Mouse (Mus musculus): Measurements from ENCODE around the gene Sav1. TPM values are rescaled to one million over a fixed set of nuclear protein-coding genes. Genes with fewer than 3 reads are reported as not detected.

Gene Sav1
- total and polyA plus RNA-seq, 2 experiments from 2014 or later: 4.0 to 35.5 TPM

DNA sequence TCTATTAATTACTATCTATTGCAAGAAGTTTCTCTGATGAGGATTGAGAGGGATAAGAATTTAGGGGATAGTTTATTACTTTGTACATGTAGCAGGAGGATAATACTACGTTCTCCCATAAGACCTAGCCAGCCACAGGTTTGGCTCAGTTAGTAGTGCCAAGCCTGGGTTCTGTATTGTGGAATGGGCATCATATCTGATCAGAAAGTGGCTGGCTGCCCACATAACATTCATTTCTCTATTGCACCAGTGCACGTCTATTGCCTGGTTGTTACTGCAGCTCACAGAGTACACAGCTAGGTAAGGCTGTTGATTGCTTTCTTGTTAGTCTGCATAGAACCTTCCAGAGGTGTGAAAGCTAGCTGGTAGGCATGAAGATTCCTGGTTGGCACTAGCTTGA is 68.9 kb downstream of the Sav1 start:
- Histone ChIP-seq H3K4me2 (ENCODE audit: low read depth, low read length) (no peak overlapping the region), H3K27me3 (ENCODE audit: control insufficient read depth, insufficient read depth, low read length) (no peaks in the 10 kb centered on the region), H3K4me3 (ENCODE audit: low read depth, low read length) (no peak overlapping the region), H3K9me3 (replicated peaks; ENCODE audit: control insufficient read depth, low read length) (no peaks in the 10 kb centered on the region), H3K36me3 (replicated peaks; ENCODE audit: control insufficient read depth, insufficient read depth, low read length) (no peaks in the 10 kb centered on the region), H3K9ac (replicated peaks; ENCODE audit: low read depth, low read length) (no peak overlapping the region), H3K27ac (ENCODE audit: low read depth) (no peak overlapping the region), H3K4me1 (ENCODE audit: control insufficient read depth, insufficient read depth) (no peaks in the 10 kb centered on the region)
- 45% methylated on average over 2 of the region's 2 CpGs for WGBS
- TF ChIP-seq CTCF (IDR thresholded peaks at IDR 0.05; ENCODE audit: low read depth) (no peak), EP300 (IDR thresholded peaks at IDR 0.05; ENCODE audit: low read depth) (no peak)
- no peak for DNase-seq (ENCODE audit: low spot score)
- no peak for ATAC-seq (ENCODE audit: insufficient read depth, low read depth)

Other genes starting within 250 kb of the Sav1 start
- 3.8 and 6.6 TPM in 2 replicates for gene Cdkl1, start 195.7 kb downstream of the Sav1 start, total RNA-seq (2014; rRNA removed; ENCODE audit: low replicate concordance)
- 6.0 and 6.5 TPM in 2 replicates for gene Cdkl1, start 195.7 kb downstream of the Sav1 start, polyA plus RNA-seq (2015; fragmentation: Nextera tagmentation; extraction: Ambion mirVana)
- gene Atl1, start 94.4 kb downstream of the Sav1 start, total RNA-seq (2014; rRNA removed; ENCODE audit: low replicate concordance): 2.3 and 5.8 TPM in 2 replicates
- gene Atl1, start 94.4 kb downstream of the Sav1 start, polyA plus RNA-seq (2015; fragmentation: Nextera tagmentation; extraction: Ambion mirVana): 7.5 and 8.6 TPM in 2 replicates
- 51.0 and 55.8 TPM in 2 replicates for gene Map4k5, start 93.8 kb downstream of the Sav1 start, total RNA-seq (2014; rRNA removed; ENCODE audit: low replicate concordance)
- 19.1 and 20.2 TPM in 2 replicates for gene Map4k5, start 93.8 kb downstream of the Sav1 start, polyA plus RNA-seq (2015; fragmentation: Nextera tagmentation; extraction: Ambion mirVana)
- gene Nin, start 126.7 kb upstream of the Sav1 start, total RNA-seq (2014; rRNA removed; ENCODE audit: low replicate concordance): 9.8 and 15.3 TPM in 2 replicates
- 4.3 and 5.1 TPM in 2 replicates for gene Nin, start 126.7 kb upstream of the Sav1 start, polyA plus RNA-seq (2015; fragmentation: Nextera tagmentation; extraction: Ambion mirVana)
- gene Abhd12b, start 167.1 kb upstream of the Sav1 start, total RNA-seq (2014; rRNA removed; ENCODE audit: low replicate concordance): not detected in 2 replicates
- not detected in 2 replicates for gene Abhd12b, start 167.1 kb upstream of the Sav1 start, polyA plus RNA-seq (2015; fragmentation: Nextera tagmentation; extraction: Ambion mirVana)
- gene Pygl, start 244.5 kb upstream of the Sav1 start, total RNA-seq (2014; rRNA removed; ENCODE audit: low replicate concordance): 43.2 and 58.9 TPM in 2 replicates
- gene Pygl, start 244.5 kb upstream of the Sav1 start, polyA plus RNA-seq (2015; fragmentation: Nextera tagmentation; extraction: Ambion mirVana): 28.5 and 31.6 TPM in 2 replicates